Mouse (Mus musculus): ENCODE data around the gene Sgcg.

Sgcg gene

GRCm38 (mm10) chr14:61258352-61258751, at the start of gene Sgcg:
Gene Sgcg (minus strand): TSS chr14:61258490.
- no peak for DNase-seq (ENCODE audit: low spot score in 2 of 2)

- DNase-seq (ENCODE audit: low spot score in 2 of 2), result no peak
Measured at GRCm38 (mm10) chr14:61303969-61304609, 45.8 kb upstream of the Sgcg start.

GRCm38 (mm10) chr14:61302428-61302827, 44.1 kb upstream of the Sgcg start:
- DNase-seq (ENCODE audit: low spot score in 2 of 2), result no peak

GRCm38 (mm10) chr14:61301323-61301722, 43.0 kb upstream of the Sgcg start:
- DNase-seq (ENCODE audit: low spot score in 2 of 2), result no peak

GRCm38 (mm10) chr14:61299810-61300209, 41.5 kb upstream of the Sgcg start:
- DNase-seq (ENCODE audit: low spot score in 2 of 2), result no peak

GRCm38 (mm10) chr14:61294738-61295079, 36.4 kb upstream of the Sgcg start:
- peak; percentile 18 to 22 for DNase-seq (ENCODE audit: low spot score in 2 of 2)

GRCm38 (mm10) chr14:61293884-61294737, 35.8 kb upstream of the Sgcg start:
- DNase-seq (ENCODE audit: low spot score in 2 of 2), result peak; percentile 54 to 68

GRCm38 (mm10) chr14:61290664-61291063, 32.4 kb upstream of the Sgcg start:
- DNase-seq (ENCODE audit: low spot score in 2 of 2), result no peak

GRCm38 (mm10) chr14:61288606-61289286, 30.5 kb upstream of the Sgcg start:
- DNase-seq (ENCODE audit: low spot score in 2 of 2), result no peak

- peak; percentile 13 to 15 for DNase-seq (ENCODE audit: low spot score in 2 of 2)
Measured at GRCm38 (mm10) chr14:61278676-61279300, 20.5 kb upstream of the Sgcg start.

- peak; percentile 27 to 37 for DNase-seq (ENCODE audit: low spot score in 2 of 2)
Measured at GRCm38 (mm10) chr14:61277285-61277684, 19.0 kb upstream of the Sgcg start.

GRCm38 (mm10) chr14:61274414-61275198, 16.3 kb upstream of the Sgcg start:
- no peak for DNase-seq (ENCODE audit: low spot score in 2 of 2)

- no peak for DNase-seq (ENCODE audit: low spot score in 2 of 2)
Measured at GRCm38 (mm10) chr14:61267908-61268475, 9.7 kb upstream of the Sgcg start.

- no peak for DNase-seq (ENCODE audit: low spot score in 2 of 2)
Measured at GRCm38 (mm10) chr14:61259084-61259483, 794 bp upstream of the Sgcg start.

- DNase-seq (ENCODE audit: low spot score in 2 of 2), result no peak
Measured at GRCm38 (mm10) chr14:61252596-61253388, 5.5 kb downstream of the Sgcg start.

- DNase-seq (ENCODE audit: low spot score in 2 of 2), result no peak
Measured at GRCm38 (mm10) chr14:61246444-61246843, 11.8 kb downstream of the Sgcg start.

GRCm38 (mm10) chr14:61242611-61243010, 15.7 kb downstream of the Sgcg start:
- DNase-seq (ENCODE audit: low spot score in 2 of 2), result no peak

GRCm38 (mm10) chr14:61238751-61239150, 19.5 kb downstream of the Sgcg start:
- DNase-seq (ENCODE audit: low spot score in 2 of 2), result no peak

- DNase-seq (ENCODE audit: low spot score in 2 of 2), result no peak
Measured at GRCm38 (mm10) chr14:61237101-61237654, 21.1 kb downstream of the Sgcg start.

Data from spleen, postnatal 36 days (tissue).